Mouse (Mus musculus) MEL (cell line): ENCODE results near the gene Hspg2.

Experiments used
- CTCF ChIP-seq, 3 experiments: IDR thresholded peaks in 2 of 3; conservative IDR thresholded peaks in 1 of 3; 2 replicates each; pipeline ENCODE4 v1.5.1; 2011 to 2012; ENCODE audit warnings: low read length in 3 of 3, low read depth in 2 of 3, mild to moderate bottlenecking in 2 of 3, improper control_type of control experiment in 1 of 3, inconsistent platforms in 1 of 3, mixed read lengths in 1 of 3, moderate library complexity in 1 of 3; ENCODE audit not compliant: control insufficient read depth in 1 of 3, insufficient read depth in 1 of 3, poor library complexity in 1 of 3, severe bottlenecking in 1 of 3
- EP300 ChIP-seq, 2 experiments: IDR thresholded peaks; 2 replicates each; pipeline ENCODE4 v1.6.1; 2011; ENCODE audit warnings: improper control_type of control experiment in 2 of 2, low read length in 2 of 2, low read depth in 1 of 2, mild to moderate bottlenecking in 1 of 2
- GATA1 ChIP-seq: IDR thresholded peaks from 2 replicates; pipeline ENCODE4 v1.6.1; 2011; ENCODE audit warnings: low read depth, low read length, improper control_type of control experiment
- NELFE ChIP-seq: IDR thresholded peaks from 2 replicates; pipeline ENCODE4 v1.6.1; 2011; ENCODE audit warnings: low read depth, low read length, improper control_type of control experiment
- POLR2A ChIP-seq, 2 experiments: IDR thresholded peaks; 2 replicates each; pipeline ENCODE4 v1.6.1; 2011 to 2012; ENCODE audit warnings: low read length in 2 of 2, mild to moderate bottlenecking in 2 of 2, control low read depth in 1 of 2, improper control_type of control experiment in 1 of 2, low read depth in 1 of 2, moderate library complexity in 1 of 2; ENCODE audit not compliant: control insufficient read depth in 1 of 2, insufficient read depth in 1 of 2, poor library complexity in 1 of 2
- TCF12 ChIP-seq: IDR thresholded peaks from 2 replicates; pipeline ENCODE4 v1.6.1; 2014; ENCODE audit warnings: low read depth, mild to moderate bottlenecking, inconsistent platforms, low read length, improper control_type of control experiment, moderate library complexity

GRCm38 (mm10) chr4:137577486-137577885, 108.9 kb downstream of the Hspg2 start:
- no peak for TF ChIP-seq POLR2A (IDR thresholded peaks at IDR 0.05; ENCODE audit: control insufficient read depth in 1 of 2, insufficient read depth in 1 of 2, low read depth in 1 of 2, low read length in 2 of 2, poor library complexity in 1 of 2)
- TF ChIP-seq TCF12 = no peak
- no peak for TF ChIP-seq GATA1
- TF ChIP-seq CTCF (IDR thresholded peaks at IDR 0.05 in 2 of 3, conservative IDR thresholded peaks at IDR 0.05 in 1 of 3; ENCODE audit: control insufficient read depth in 1 of 3, insufficient read depth in 1 of 3, low read depth in 2 of 3, low read length in 3 of 3, poor library complexity in 1 of 3, severe bottlenecking in 1 of 3) = no peak
- no peak for TF ChIP-seq EP300 (IDR thresholded peaks at IDR 0.05; ENCODE audit: low read depth in 1 of 2, low read length in 2 of 2)
- TF ChIP-seq NELFE = no peak
